Mouse (Mus musculus) embryonic facial prominence, embryonic 15.5 days (tissue): ENCODE data around the gene Sox10. TPM values are rescaled to one million over a fixed set of nuclear protein-coding genes. Genes with fewer than 3 reads are reported as not detected.

Source experiments
- polyA plus RNA-seq: library from polyadenylated mRNA; unstranded; fragments of >200 nt; fragmentation: Nextera tagmentation; extraction: Ambion mirVana; gene quantifications from 2 replicates; pipeline ENCODE4 v1.2.1, GENCODE M21; 2015

Sox10 gene
- polyA plus RNA-seq, 1 experiment from 2014 or later, result 12.5 TPM

Other genes starting within 250 kb of the Sox10 start
- 2,635 and 2,725 TPM in 2 replicates for gene Lgals1, start 238.5 kb downstream of the Sox10 start, polyA plus RNA-seq
- gene Nol12, start 230.3 kb downstream of the Sox10 start, polyA plus RNA-seq, result 52.7 and 53.7 TPM in 2 replicates
- 54.6 and 61.4 TPM in 2 replicates for gene Triobp, start 217.5 kb downstream of the Sox10 start, polyA plus RNA-seq
- 553 and 582 TPM in 2 replicates for gene H1f0, start 136.8 kb downstream of the Sox10 start, polyA plus RNA-seq
- 0.14 and 0.37 TPM in 2 replicates for gene Galr3, start 123.4 kb downstream of the Sox10 start, polyA plus RNA-seq
- 58.7 and 71.7 TPM in 2 replicates for gene Ankrd54, start 102.3 kb downstream of the Sox10 start, polyA plus RNA-seq
- 197 and 205 TPM in 2 replicates for gene Eif3l, start 90.1 kb downstream of the Sox10 start, polyA plus RNA-seq
- gene Micall1, start 56.3 kb downstream of the Sox10 start, polyA plus RNA-seq, result 16.8 and 17.3 TPM in 2 replicates
- gene Polr2f, start 24.2 kb downstream of the Sox10 start, polyA plus RNA-seq, result 304 and 333 TPM in 2 replicates
- gene 1700088E04Rik, start 24.0 kb downstream of the Sox10 start, polyA plus RNA-seq, result 17.2 and 25.2 TPM in 2 replicates
- 46.2 and 50.4 TPM in 2 replicates for gene Pick1, start 63.9 kb upstream of the Sox10 start, polyA plus RNA-seq
- gene Gm49486, start 64.2 kb upstream of the Sox10 start, polyA plus RNA-seq, result 0.94 and 1.3 TPM in 2 replicates
- 0.35 and 0.58 TPM in 2 replicates for gene Slc16a8, start 89.5 kb upstream of the Sox10 start, polyA plus RNA-seq
- 16.1 and 18.5 TPM in 2 replicates for gene Baiap2l2, start 120.3 kb upstream of the Sox10 start, polyA plus RNA-seq
- 16.2 and 17.0 TPM in 2 replicates for gene Pla2g6, start 163.2 kb upstream of the Sox10 start, polyA plus RNA-seq
- 3.5 and 3.7 TPM in 2 replicates for gene Maff, start 181.4 kb upstream of the Sox10 start, polyA plus RNA-seq
- gene Tmem184b, start 238.3 kb upstream of the Sox10 start, polyA plus RNA-seq, result 87.4 and 92.8 TPM in 2 replicates